Mouse (Mus musculus): Measurements from ENCODE around the gene Exog. TPM values are rescaled to one million over a fixed set of nuclear protein-coding genes. Genes with fewer than 3 reads are reported as not detected.

The Exog gene
- polyA plus RNA-seq, 1 experiment from 2014 or later = 43.7 TPM

DNA sequence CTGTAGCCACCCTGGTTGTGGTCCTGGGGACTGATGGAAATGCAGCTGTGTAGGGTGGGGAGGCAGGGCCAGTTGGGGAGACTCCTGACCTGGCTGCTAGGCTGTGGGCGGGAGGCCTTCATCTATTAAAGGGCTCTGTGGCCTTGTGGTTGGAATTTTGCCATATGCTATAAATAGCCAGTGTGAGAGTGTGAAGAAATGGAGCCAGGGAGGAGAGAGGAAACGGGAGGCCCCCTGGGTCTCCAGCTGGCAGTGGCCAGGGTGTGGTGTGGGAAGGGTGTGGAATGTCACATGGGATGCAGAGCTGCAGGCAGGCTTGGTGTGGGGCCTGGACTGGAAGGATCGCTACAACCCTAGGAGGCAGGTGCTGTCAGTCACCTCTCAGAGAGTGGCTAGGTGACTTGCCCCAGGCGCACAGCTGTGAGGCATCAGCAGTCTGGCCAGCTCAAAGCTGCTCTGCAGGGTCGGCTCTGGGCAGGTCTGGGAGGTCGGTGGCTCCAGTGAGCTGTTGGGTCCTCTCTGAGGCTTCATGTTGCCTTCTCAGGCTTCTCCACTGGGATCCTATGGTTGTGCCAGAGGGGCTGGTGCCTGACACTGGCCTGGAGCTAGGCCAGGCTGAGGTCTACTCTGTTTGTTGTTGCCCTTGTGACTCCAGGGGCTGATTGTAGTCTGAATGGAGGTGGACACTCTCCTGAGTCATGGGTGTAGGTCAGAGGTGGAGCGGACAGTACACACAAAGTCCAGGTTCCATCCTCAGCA, 19.3 kb upstream of the Exog start:
- H3K27ac ChIP-seq = peak overlapping the region; percentile 26
- H3K4me3 ChIP-seq = no peak overlapping the region
- H3K9me3 ChIP-seq (replicated peaks) = no peaks in the 10 kb centered on the region
- H3K27me3 ChIP-seq = no peaks in the 10 kb centered on the region
- peaks cover 28% of the 10 kb centered on the region for H3K36me3 ChIP-seq
- H3K4me2 ChIP-seq (replicated peaks) = no peak overlapping the region
- WGBS = 71% methylated on average over 7 of the region's 7 CpGs
- H3K9ac ChIP-seq = 0 out of 2 replicates have a peak overlapping the region, but pooled peaks have one; percentile 23
- ATAC-seq (ENCODE audit: low FRiP score) = no peak
- H3K4me1 ChIP-seq = peaks cover 22% of the 10 kb centered on the region

GRCm38 (mm10) chr9:119425976-119426415, 18.7 kb upstream of the Exog start:
- H3K27ac ChIP-seq = no peak overlapping the region; the same call in 1 of the 2 replicates
- no peak for ATAC-seq (ENCODE audit: low FRiP score)

GRCm38 (mm10) chr9:119426483-119426882, 18.3 kb upstream of the Exog start:
- peaks cover 34% of the 10 kb centered on the region for H3K36me3 ChIP-seq
- H3K9me3 ChIP-seq (replicated peaks) = no peaks in the 10 kb centered on the region
- no peak overlapping the region for H3K9ac ChIP-seq
- no peaks in the 10 kb centered on the region for H3K27me3 ChIP-seq
- no peak overlapping the region for H3K27ac ChIP-seq
- H3K4me2 ChIP-seq (replicated peaks) = no peak overlapping the region
- 83% methylated on average over 7 of the region's 7 CpGs for WGBS
- ATAC-seq (ENCODE audit: low FRiP score) = no peak
- peaks cover 22% of the 10 kb centered on the region for H3K4me1 ChIP-seq
- no peak overlapping the region for H3K4me3 ChIP-seq

More at GRCm38 (mm10) chr9:119425976-119426415, 18.7 kb upstream of the Exog start:
- WGBS = 93% methylated on average over 13 of the region's 13 CpGs
- H3K9ac ChIP-seq = no peak overlapping the region
- no peaks in the 10 kb centered on the region for H3K9me3 ChIP-seq (replicated peaks)
- H3K36me3 ChIP-seq = peaks cover 30% of the 10 kb centered on the region
- no peak overlapping the region for H3K4me2 ChIP-seq (replicated peaks)
- H3K27me3 ChIP-seq = no peaks in the 10 kb centered on the region
- H3K4me1 ChIP-seq = peaks cover 22% of the 10 kb centered on the region
- H3K4me3 ChIP-seq = no peak overlapping the region

DNA sequence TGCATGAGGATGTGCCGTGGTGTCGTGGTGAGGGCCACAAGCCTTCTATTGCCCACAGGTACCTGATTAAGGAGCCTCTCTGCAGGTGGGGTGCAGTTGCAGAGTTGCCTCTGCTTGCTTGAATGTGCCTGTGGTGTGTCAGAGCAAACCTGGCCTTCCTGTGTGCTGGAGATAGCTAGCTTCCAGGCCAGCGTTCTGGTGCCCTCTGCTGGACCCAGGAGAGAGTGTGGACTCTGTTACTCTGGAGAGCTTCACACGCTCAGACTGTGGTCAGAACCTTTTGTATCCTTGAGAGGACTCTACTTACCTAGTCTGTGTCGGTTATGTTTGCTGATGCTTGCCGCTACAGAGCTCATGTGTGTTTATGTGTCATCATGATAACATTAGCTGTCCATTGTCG, 14.4 kb upstream of the Exog start:
- Histone ChIP-seq H3K9ac (no peak overlapping the region), H3K27me3 (no peaks in the 10 kb centered on the region), H3K27ac (0 out of 2 replicates have a peak overlapping the region, but pooled peaks have one; percentile 7), H3K36me3 (peaks cover 68% of the 10 kb centered on the region), H3K4me2 (replicated peaks) (no peak overlapping the region), H3K9me3 (replicated peaks) (no peaks in the 10 kb centered on the region), H3K4me3 (no peak overlapping the region), H3K4me1 (peaks cover 11% of the 10 kb centered on the region)
- ATAC-seq (ENCODE audit: low FRiP score) = peak; percentile 68
- 61% methylated on average over 7 of the region's 7 CpGs for WGBS

GRCm38 (mm10) chr9:119435855-119436254, 8.9 kb upstream of the Exog start:
- Histone ChIP-seq H3K9me3 (replicated peaks) (no peaks in the 10 kb centered on the region), H3K4me2 (replicated peaks) (no peak overlapping the region), H3K27ac (no peak overlapping the region), H3K4me1 (no peaks in the 10 kb centered on the region), H3K36me3 (peaks cover 87% of the 10 kb centered on the region), H3K27me3 (no peaks in the 10 kb centered on the region), H3K9ac (no peak overlapping the region), H3K4me3 (no peak overlapping the region)
- no peak for ATAC-seq (ENCODE audit: low FRiP score)
- 88% methylated on average over 2 of the region's 2 CpGs for WGBS

DNA sequence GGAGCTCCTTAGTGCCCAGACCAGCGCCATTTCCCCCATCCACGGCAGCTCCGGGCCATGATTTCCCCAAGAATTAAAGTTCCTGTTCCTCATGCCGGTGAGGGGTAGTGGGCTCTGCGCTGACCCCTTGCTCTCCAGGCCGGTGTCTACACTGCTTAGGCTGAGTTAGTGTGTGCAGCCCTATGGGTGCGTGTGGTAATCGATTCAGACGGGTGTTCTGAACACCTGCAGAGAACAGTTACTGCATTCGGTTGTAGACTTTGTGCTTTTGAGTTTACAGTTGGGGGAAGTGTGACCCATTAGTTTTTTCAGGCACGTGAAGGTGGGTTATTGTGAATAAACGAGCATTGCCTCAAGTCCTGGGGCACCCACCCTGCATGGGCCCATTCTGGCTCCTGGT, 6.7 kb upstream of the Exog start:
- WGBS = 91% methylated on average over 12 of the region's 12 CpGs

GRCm38 (mm10) chr9:119438498-119439000, 6.2 kb upstream of the Exog start:
- 92% methylated on average over 9 of the region's 9 CpGs for WGBS
- ATAC-seq (ENCODE audit: low FRiP score) = no peak

More for the DNA sequence above, 6.7 kb upstream of the Exog start:
- Histone ChIP-seq H3K4me3 (no peak overlapping the region), H3K27me3 (no peaks in the 10 kb centered on the region), H3K27ac (no peak overlapping the region), H3K36me3 (peaks cover 70% of the 10 kb centered on the region), H3K9ac (no peak overlapping the region), H3K9me3 (replicated peaks) (no peaks in the 10 kb centered on the region), H3K4me1 (no peaks in the 10 kb centered on the region), H3K4me2 (replicated peaks) (no peak overlapping the region)
- no peak for ATAC-seq (ENCODE audit: low FRiP score)

DNA sequence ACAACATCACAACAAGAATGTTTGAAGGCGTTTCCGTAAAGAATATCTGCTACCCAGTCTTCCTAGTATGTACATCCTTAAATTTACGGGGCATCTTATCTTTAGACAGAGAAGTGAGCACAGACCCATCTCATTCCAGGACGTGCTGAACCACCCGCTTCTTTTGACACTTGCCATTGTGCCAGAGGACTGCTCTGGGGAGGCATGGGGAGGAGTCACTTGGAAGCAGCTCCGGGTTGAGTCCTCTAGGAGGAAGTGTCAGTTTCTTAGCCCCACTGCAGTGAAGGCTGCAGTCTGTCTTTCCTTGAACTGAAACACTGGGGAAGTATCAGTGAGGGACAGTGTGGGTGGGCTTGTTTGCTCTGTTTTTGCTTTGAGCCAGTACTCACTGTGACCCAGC, 994 bp downstream of the Exog start:
- no peak overlapping the region for H3K27ac ChIP-seq
- peak overlapping the region; percentile 89 for H3K4me3 ChIP-seq
- H3K27me3 ChIP-seq = no peaks in the 10 kb centered on the region
- peaks cover 43% of the 10 kb centered on the region for H3K36me3 ChIP-seq
- 45% methylated on average over 6 of the region's 6 CpGs for WGBS
- peak overlapping the region; percentile 89 for H3K9ac ChIP-seq
- peak overlapping the region; percentile 70 for H3K4me2 ChIP-seq (replicated peaks)
- peaks cover 14% of the 10 kb centered on the region for H3K4me1 ChIP-seq
- H3K9me3 ChIP-seq (replicated peaks) = no peaks in the 10 kb centered on the region
- ATAC-seq (ENCODE audit: low FRiP score) = no peak

More at GRCm38 (mm10) chr9:119438498-119439000, 6.2 kb upstream of the Exog start:
- no peak overlapping the region for H3K9ac ChIP-seq
- H3K4me1 ChIP-seq = no peaks in the 10 kb centered on the region
- no peak overlapping the region for H3K4me3 ChIP-seq
- no peak overlapping the region for H3K4me2 ChIP-seq (replicated peaks)
- H3K27me3 ChIP-seq = no peaks in the 10 kb centered on the region
- no peak overlapping the region for H3K27ac ChIP-seq
- no peaks in the 10 kb centered on the region for H3K9me3 ChIP-seq (replicated peaks)
- peaks cover 67% of the 10 kb centered on the region for H3K36me3 ChIP-seq

GRCm38 (mm10) chr9:119455967-119456366, 11.2 kb downstream of the Exog start:
- Histone ChIP-seq H3K4me2 (replicated peaks) (no peak overlapping the region), H3K9ac (no peak overlapping the region), H3K27ac (no peak overlapping the region), H3K36me3 (peaks cover 47% of the 10 kb centered on the region), H3K27me3 (no peaks in the 10 kb centered on the region), H3K9me3 (replicated peaks) (no peaks in the 10 kb centered on the region), H3K4me3 (no peak overlapping the region), H3K4me1 (no peaks in the 10 kb centered on the region)
- WGBS = 90% methylated on average over 14 of the region's 14 CpGs
- no peak for ATAC-seq (ENCODE audit: low FRiP score)

GRCm38 (mm10) chr9:119457122-119457521, 12.4 kb downstream of the Exog start:
- 87% methylated on average over 14 of the region's 14 CpGs for WGBS
- peaks cover 41% of the 10 kb centered on the region for H3K36me3 ChIP-seq

GRCm38 (mm10) chr9:119460410-119460809, 15.7 kb downstream of the Exog start:
- WGBS = 54% methylated on average over 8 of the region's 8 CpGs
- 0 out of 2 replicates have a peak, but pooled peaks have one; percentile 38 for ATAC-seq (ENCODE audit: low FRiP score)
- Histone ChIP-seq H3K36me3 (peaks cover 56% of the 10 kb centered on the region), H3K27me3 (no peaks in the 10 kb centered on the region), H3K4me1 (no peaks in the 10 kb centered on the region), H3K4me3 (no peak overlapping the region), H3K4me2 (replicated peaks) (no peak overlapping the region), H3K9me3 (replicated peaks) (no peaks in the 10 kb centered on the region), H3K27ac (no peak overlapping the region), H3K9ac (no peak overlapping the region)

More at GRCm38 (mm10) chr9:119457122-119457521, 12.4 kb downstream of the Exog start:
- Histone ChIP-seq H3K4me2 (replicated peaks) (no peak overlapping the region), H3K9me3 (replicated peaks) (no peaks in the 10 kb centered on the region), H3K9ac (no peak overlapping the region), H3K4me3 (no peak overlapping the region), H3K4me1 (no peaks in the 10 kb centered on the region), H3K27ac (no peak overlapping the region), H3K27me3 (no peaks in the 10 kb centered on the region)
- ATAC-seq (ENCODE audit: low FRiP score) = no peak

- H3K36me3 ChIP-seq = peaks cover 64% of the 10 kb centered on the region
- H3K27me3 ChIP-seq = no peaks in the 10 kb centered on the region
- no peaks in the 10 kb centered on the region for H3K4me1 ChIP-seq
- no peaks in the 10 kb centered on the region for H3K9me3 ChIP-seq (replicated peaks)
- ATAC-seq (ENCODE audit: low FRiP score) = no peak
- H3K9ac ChIP-seq = 0 out of 2 replicates have a peak overlapping the region, but pooled peaks have one; percentile 8
- H3K4me2 ChIP-seq (replicated peaks) = no peak overlapping the region
- H3K27ac ChIP-seq = no peak overlapping the region
- WGBS = 82% methylated on average over 6 of the region's 6 CpGs
- no peak overlapping the region for H3K4me3 ChIP-seq
Observed at GRCm38 (mm10) chr9:119465056-119465455, 20.3 kb downstream of the Exog start.
